ENCODE assay signal across 8 mouse cellular contexts in the genomic region with DNA sequence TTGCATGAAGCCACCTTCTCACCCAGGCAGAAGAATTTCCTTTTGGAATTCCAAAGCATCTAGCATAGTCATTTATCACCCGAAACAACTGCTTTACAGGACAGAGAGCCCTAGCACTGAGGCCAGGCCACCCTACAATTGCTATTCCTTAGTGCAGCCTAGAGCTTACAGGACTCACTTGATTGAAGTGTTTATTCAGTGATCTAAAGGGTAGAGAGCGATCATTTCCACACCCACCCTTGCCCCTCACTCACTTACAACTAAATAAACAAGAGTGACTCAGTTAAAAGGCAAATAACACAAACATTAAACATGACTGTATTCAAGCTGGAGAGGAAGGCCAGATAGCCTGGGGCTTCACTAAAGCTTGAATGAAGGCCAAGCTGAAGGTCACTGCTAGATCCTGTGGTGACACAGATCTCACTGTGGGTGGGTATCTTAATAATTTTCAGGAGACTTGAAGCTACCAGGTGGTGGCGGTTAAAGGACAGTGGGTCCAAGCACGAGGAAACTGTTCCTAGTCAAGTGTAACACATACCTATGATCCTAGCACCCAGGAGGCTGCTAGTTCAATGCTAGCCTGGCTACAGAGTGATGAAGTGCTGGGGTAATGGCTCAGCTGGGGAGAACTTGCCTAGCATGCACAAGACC.
DNase-seq lines count a peak whose midpoint lies in the region; ATAC-seq and TF ChIP-seq lines count a peak whose summit lies in the region.
"Had no signal": no experiment of that assay in that cellular context is flagged by ENCODE, and none has a peak within 500 bp of the region (broad histone marks: within the 10 kb centered on the region; RNA-seq: fewer than 3 reads in every experiment).

No protein-coding gene starts in this region.

- no peaks in the 10 kb centered on the region for H3K9me3 ChIP-seq in heart, embryonic 12.5 days (replicated peaks)
- H3K9me3 ChIP-seq in midbrain, embryonic 14.5 days (ENCODE audit: control insufficient read depth, low read length), result no peaks in the 10 kb centered on the region
- no peaks in the 10 kb centered on the region for H3K9me3 ChIP-seq in midbrain, embryonic 11.5 days (ENCODE audit: control insufficient read depth, low read length)
- H3K9me3 ChIP-seq in hindbrain, postnatal 0 days (ENCODE audit: low read length), result no peaks in the 10 kb centered on the region
- no peaks in the 10 kb centered on the region for H3K9me3 ChIP-seq in stomach, embryonic 16.5 days (replicated peaks; ENCODE audit: control insufficient read depth, low read length)
- no peaks in the 10 kb centered on the region for H3K9me3 ChIP-seq in liver, embryonic 11.5 days (ENCODE audit: control insufficient read depth, low read length)

- peak overlapping the region; percentile 45 for H3K4me2 ChIP-seq in heart, embryonic 12.5 days
- no peak overlapping the region for H3K4me2 ChIP-seq in midbrain, embryonic 14.5 days (ENCODE audit: low read length)
- no peak overlapping the region for H3K4me2 ChIP-seq in midbrain, embryonic 11.5 days
- no peak overlapping the region for H3K4me2 ChIP-seq in hindbrain, postnatal 0 days (ENCODE audit: low read depth, low read length)
- peak overlapping the region; percentile 6; the same call in 1 of the 2 replicates for H3K4me2 ChIP-seq in stomach, embryonic 16.5 days (ENCODE audit: low read depth, low read length)
- H3K4me2 ChIP-seq in liver, embryonic 11.5 days, result no peak overlapping the region

- peaks cover 6% of the 10 kb centered on the region; the same call in 1 of the 2 replicates for H3K36me3 ChIP-seq in heart, embryonic 12.5 days
- H3K36me3 ChIP-seq in midbrain, embryonic 14.5 days (ENCODE audit: control insufficient read depth, insufficient read depth, low read length), result no peaks in the 10 kb centered on the region
- H3K36me3 ChIP-seq in midbrain, embryonic 11.5 days (ENCODE audit: control insufficient read depth, insufficient read depth, low read length), result no peaks in the 10 kb centered on the region
- H3K36me3 ChIP-seq in hindbrain, postnatal 0 days (ENCODE audit: insufficient read depth, low read length), result no peaks in the 10 kb centered on the region
- H3K36me3 ChIP-seq in stomach, embryonic 16.5 days (ENCODE audit: control insufficient read depth, insufficient read depth, low read length), result no peaks in the 10 kb centered on the region
- 0 out of 2 replicates have a peak, but pooled peaks cover 2% of the 10 kb centered on the region for H3K36me3 ChIP-seq in liver, embryonic 11.5 days (ENCODE audit: control insufficient read depth, insufficient read depth, low read length)

- no peak for DNase-seq in heart, adult 18-20 months
- no peak for DNase-seq in midbrain, embryonic 14.5 days
- DNase-seq in midbrain, embryonic 11.5 days (ENCODE audit: low spot score, missing footprints), result no peak
- no peak for DNase-seq in hindbrain, postnatal 0 days (ENCODE audit: low spot score)
- no peak for DNase-seq in liver, embryonic 11.5 days (ENCODE audit: low spot score)
- DNase-seq: gastrocnemius, postnatal 10 days had no signal

- H3K9ac ChIP-seq in heart, embryonic 12.5 days, result 0 out of 2 replicates have a peak overlapping the region, but pooled peaks have one; percentile 7
- H3K9ac ChIP-seq in midbrain, embryonic 14.5 days (replicated peaks; ENCODE audit: low read length), result no peak overlapping the region
- H3K9ac ChIP-seq in midbrain, embryonic 11.5 days (ENCODE audit: low read length), result no peak overlapping the region
- no peak overlapping the region for H3K9ac ChIP-seq in hindbrain, postnatal 0 days (replicated peaks; ENCODE audit: low read length)
- no peak overlapping the region for H3K9ac ChIP-seq in stomach, embryonic 16.5 days (ENCODE audit: low read length)
- no peak overlapping the region for H3K9ac ChIP-seq in liver, embryonic 11.5 days (ENCODE audit: low read depth, low read length)

- peak overlapping the region; percentile 90 for H3K27ac ChIP-seq in heart, embryonic 12.5 days (ENCODE audit: poor library complexity, severe bottlenecking)
- H3K27ac ChIP-seq in midbrain, embryonic 14.5 days (replicated peaks; ENCODE audit: low read depth, low read length), result peak overlapping the region; percentile 57
- H3K27ac ChIP-seq in midbrain, embryonic 11.5 days (ENCODE audit: low read depth, low read length), result no peak overlapping the region
- peak overlapping the region; percentile 62; the same call in 1 of the 2 replicates for H3K27ac ChIP-seq in hindbrain, postnatal 0 days
- peak overlapping the region; percentile 84 for H3K27ac ChIP-seq in stomach, embryonic 16.5 days (ENCODE audit: low read length)
- no peak overlapping the region for H3K27ac ChIP-seq in liver, embryonic 11.5 days (ENCODE audit: low read depth, low read length)

- peaks cover 48% of the 10 kb centered on the region for H3K4me1 ChIP-seq in heart, embryonic 12.5 days (replicated peaks)
- peaks cover 19% of the 10 kb centered on the region; the same call in 1 of the 2 replicates for H3K4me1 ChIP-seq in midbrain, embryonic 14.5 days (ENCODE audit: control insufficient read depth, insufficient read depth, low read length)
- H3K4me1 ChIP-seq in midbrain, embryonic 11.5 days (ENCODE audit: control insufficient read depth, insufficient read depth, low read length), result no peaks in the 10 kb centered on the region
- H3K4me1 ChIP-seq in hindbrain, postnatal 0 days (ENCODE audit: insufficient read depth, low read length), result peaks cover 18% of the 10 kb centered on the region
- peaks cover 27% of the 10 kb centered on the region for H3K4me1 ChIP-seq in stomach, embryonic 16.5 days (ENCODE audit: control insufficient read depth, insufficient read depth, low read length)
- peaks cover 10% of the 10 kb centered on the region for H3K4me1 ChIP-seq in liver, embryonic 11.5 days (replicated peaks; ENCODE audit: control insufficient read depth, insufficient read depth, low read length)

- H3K27me3 ChIP-seq in heart, embryonic 12.5 days (replicated peaks), result no peaks in the 10 kb centered on the region
- no peaks in the 10 kb centered on the region for H3K27me3 ChIP-seq in midbrain, embryonic 14.5 days (ENCODE audit: control insufficient read depth, insufficient read depth, low read length)
- no peaks in the 10 kb centered on the region for H3K27me3 ChIP-seq in midbrain, embryonic 11.5 days (ENCODE audit: control insufficient read depth, insufficient read depth, low read length)
- H3K27me3 ChIP-seq in hindbrain, postnatal 0 days (ENCODE audit: insufficient read depth, low read length), result no peaks in the 10 kb centered on the region
- H3K27me3 ChIP-seq in stomach, embryonic 16.5 days (ENCODE audit: control insufficient read depth, insufficient read depth, low read length), result no peaks in the 10 kb centered on the region
- no peaks in the 10 kb centered on the region for H3K27me3 ChIP-seq in liver, embryonic 11.5 days (replicated peaks; ENCODE audit: control insufficient read depth, insufficient read depth, low read length)

- no peak for ATAC-seq in heart, embryonic 12.5 days (ENCODE audit: insufficient number of reproducible peaks, low FRiP score)
- ATAC-seq in midbrain, embryonic 14.5 days (ENCODE audit: low FRiP score, low TSS enrichment), result no peak
- no peak for ATAC-seq in midbrain, embryonic 11.5 days (ENCODE audit: low FRiP score)
- no peak for ATAC-seq in hindbrain, postnatal 0 days
- no peak for ATAC-seq in stomach, embryonic 16.5 days (ENCODE audit: insufficient read depth, low FRiP score)
- no peak for ATAC-seq in liver, embryonic 11.5 days (replicated peaks; ENCODE audit: low FRiP score)

- TF ChIP-seq CTCF in hindbrain, postnatal 0 days (IDR thresholded peaks at IDR 0.05; ENCODE audit: low read depth), result no peak

- no peak overlapping the region for H3K4me3 ChIP-seq in heart, embryonic 12.5 days
- H3K4me3 ChIP-seq in midbrain, embryonic 14.5 days (replicated peaks; ENCODE audit: low read depth, low read length), result no peak overlapping the region
- H3K4me3 ChIP-seq in midbrain, embryonic 11.5 days (ENCODE audit: low read depth, low read length), result no peak overlapping the region
- H3K4me3 ChIP-seq in hindbrain, postnatal 0 days (ENCODE audit: low read length), result no peak overlapping the region
- H3K4me3 ChIP-seq in stomach, embryonic 16.5 days (replicated peaks; ENCODE audit: low read length), result no peak overlapping the region
- H3K4me3 ChIP-seq in liver, embryonic 11.5 days (ENCODE audit: low read depth, low read length), result no peak overlapping the region

- WGBS in heart, embryonic 12.5 days, result 46% methylated on average over 4 of the region's 4 CpGs
- WGBS in midbrain, embryonic 14.5 days, result 83% methylated on average over 4 of the region's 4 CpGs
- 74% methylated on average over 4 of the region's 4 CpGs for WGBS in midbrain, embryonic 11.5 days
- 63% methylated on average over 4 of the region's 4 CpGs for WGBS in hindbrain, postnatal 0 days
- 43% methylated on average over 4 of the region's 4 CpGs for WGBS in stomach, embryonic 16.5 days
- 68% methylated on average over 4 of the region's 4 CpGs for WGBS in liver, embryonic 11.5 days

Comparison
In these comparisons a context has a peak if more than half of its experiments do, and no peak if none do; other contexts are left out.
1. H3K27ac ChIP-seq: peak in heart, embryonic 12.5 days (single experiment), midbrain, embryonic 14.5 days (single experiment), hindbrain, postnatal 0 days (single experiment) and stomach, embryonic 16.5 days (single experiment); none in midbrain, embryonic 11.5 days (single experiment) and liver, embryonic 11.5 days (single experiment).
2. H3K4me2 ChIP-seq: peak in heart, embryonic 12.5 days (single experiment) and stomach, embryonic 16.5 days (single experiment); none in midbrain, embryonic 14.5 days (single experiment), midbrain, embryonic 11.5 days (single experiment), hindbrain, postnatal 0 days (single experiment) and liver, embryonic 11.5 days (single experiment).